Mouse (Mus musculus) heart, embryonic 13.5 days (tissue): ENCODE results near the gene Gpx4. TPM values are rescaled to one million over a fixed set of nuclear protein-coding genes. Genes with fewer than 3 reads are reported as not detected.
"Not testable (repeated sequence)": the region's sequence is repeated elsewhere in the genome, so short reads cannot be mapped to it uniquely, and the experiment has no call there.

ENCODE experiments used
- ATAC-seq: fragments of 200-750 bp; cut with Nextera tagmentation; 2 replicates; pipeline ENCODE4 v1.8.0; 2017; ENCODE audit warnings: moderate TSS enrichment; ENCODE audit not compliant: insufficient number of reproducible peaks, low FRiP score, low TSS enrichment; ENCODE audit errors: extremely low read depth
- H3K27ac ChIP-seq: fragments of 300-500 bp; sonication (generic); replicated peaks from 2 replicates; pipeline ENCODE4 v1.5.1; 2015; ENCODE audit warnings: moderate library complexity, mild to moderate bottlenecking, inconsistent platforms
- H3K27me3 ChIP-seq: fragments of 300-500 bp; sonication (generic); replicated peaks from 2 replicates; pipeline ENCODE4 v1.6.1; 2015; ENCODE audit warnings: mild to moderate bottlenecking, inconsistent platforms
- H3K36me3 ChIP-seq: fragments of 300-500 bp; sonication (generic); 2 replicates; pipeline ENCODE4 v1.6.1; 2015; ENCODE audit warnings: mild to moderate bottlenecking, inconsistent platforms
- H3K4me1 ChIP-seq: fragments of 300-500 bp; sonication (generic); 2 replicates; pipeline ENCODE4 v1.6.1; 2015; ENCODE audit warnings: inconsistent platforms
- H3K4me2 ChIP-seq: fragments of 300-500 bp; sonication (generic); 2 replicates; pipeline ENCODE4 v1.6.1; 2015; ENCODE audit warnings: inconsistent platforms, mild to moderate bottlenecking, moderate library complexity
- H3K4me3 ChIP-seq: fragments of 300-500 bp; sonication (generic); 2 replicates; pipeline ENCODE4 v1.5.1; 2015; ENCODE audit warnings: moderate library complexity, mild to moderate bottlenecking, inconsistent platforms
- H3K9ac ChIP-seq: fragments of 300-500 bp; sonication (generic); 2 replicates; pipeline ENCODE4 v1.6.1; 2015; ENCODE audit warnings: inconsistent platforms, mild to moderate bottlenecking, moderate library complexity
- H3K9me3 ChIP-seq: fragments of 300-500 bp; sonication (generic); 2 replicates; pipeline ENCODE4 v1.6.1; 2016; ENCODE audit warnings: inconsistent platforms
- whole genome bisulfite sequencing: fragments of 180-500 bp; shearing (Covaris S2); methylation state at CpG from one replicate; pipeline ENCODE4 v1.1.7; 2015; ENCODE audit warnings: mixed read lengths; 5-methylcytosine and 5-hydroxymethylcytosine counted together
- polyA plus RNA-seq: library from polyadenylated mRNA; unstranded; fragments of >200 nt; fragmentation: Nextera tagmentation; extraction: Ambion mirVana; gene quantifications from 2 replicates; pipeline ENCODE4 v1.2.1, GENCODE M21; 2015

The Gpx4 gene
- polyA plus RNA-seq, 1 experiment from 2014 or later, result 691 TPM

- Histone ChIP-seq H3K27me3 (no peaks in the 10 kb centered on the region), H3K9ac (peak overlapping the region; percentile 50; the same call in 1 of the 2 replicates), H3K27ac (peak overlapping the region; percentile 83), H3K4me1 (peaks cover 46% of the 10 kb centered on the region), H3K9me3 (no peaks in the 10 kb centered on the region), H3K36me3 (peaks cover 47% of the 10 kb centered on the region), H3K4me3 (no peak overlapping the region), H3K4me2 (no peak overlapping the region)
- 74% methylated on average over 8 of the region's 8 CpGs for WGBS
- no peak for ATAC-seq
Measured at GRCm38 (mm10) chr10:80035148-80035547, 11.8 kb upstream of the Gpx4 start.

GRCm38 (mm10) chr10:80035686-80036085, 11.3 kb upstream of the Gpx4 start:
- no peak overlapping the region for H3K4me2 ChIP-seq
- peaks cover 45% of the 10 kb centered on the region for H3K36me3 ChIP-seq
- H3K4me1 ChIP-seq, result peaks cover 46% of the 10 kb centered on the region
- peak overlapping the region; percentile 83 for H3K27ac ChIP-seq
- no peak overlapping the region for H3K4me3 ChIP-seq
- 0 out of 2 replicates have a peak overlapping the region, but pooled peaks have one; percentile 50 for H3K9ac ChIP-seq
- 76% methylated on average over 5 of the region's 5 CpGs for WGBS
- H3K9me3 ChIP-seq, result no peaks in the 10 kb centered on the region
- ATAC-seq, result no peak
- no peaks in the 10 kb centered on the region for H3K27me3 ChIP-seq

- Histone ChIP-seq H3K4me2 (no peak overlapping the region), H3K4me3 (no peak overlapping the region), H3K4me1 (peaks cover 46% of the 10 kb centered on the region), H3K27ac (no peak overlapping the region), H3K36me3 (peaks cover 40% of the 10 kb centered on the region), H3K27me3 (no peaks in the 10 kb centered on the region), H3K9me3 (no peaks in the 10 kb centered on the region), H3K9ac (no peak overlapping the region)
- 87% methylated on average over 13 of the region's 13 CpGs for WGBS
- ATAC-seq, result no peak
Measured at GRCm38 (mm10) chr10:80036832-80037231, 10.1 kb upstream of the Gpx4 start.

- peak within 1 kb of the TSS; percentile 93 for H3K9ac ChIP-seq
- peak within 1 kb of the TSS; percentile 65 for H3K27ac ChIP-seq
- peak within 1 kb of the TSS; percentile 95 for H3K4me2 ChIP-seq
- peak; percentile 90 for ATAC-seq
- H3K27me3 ChIP-seq, result no peaks in the 10 kb centered on the region
- no peaks in the 10 kb centered on the region for H3K9me3 ChIP-seq
- H3K4me3 ChIP-seq, result peak within 1 kb of the TSS; percentile 71
- H3K4me1 ChIP-seq, result peaks cover 21% of the 10 kb centered on the region
- under 1% methylated on average over 40 of the region's 40 CpGs for WGBS
- H3K36me3 ChIP-seq, result peaks cover 38% of the 10 kb centered on the region
Measured at GRCm38 (mm10) chr10:80039559-80039979, 7.4 kb upstream of the Gpx4 start, which contains the start of gene Polr2e. TSS of gene Polr2e (minus strand) at chr10:80039795.

GRCm38 (mm10) chr10:80041409-80042060, 5.4 kb upstream of the Gpx4 start:
- WGBS, result 83% methylated on average over 8 of the region's 8 CpGs
- H3K36me3 ChIP-seq, result peaks cover 19% of the 10 kb centered on the region

GRCm38 (mm10) chr10:80044087-80044486, 2.9 kb upstream of the Gpx4 start:
- H3K4me2 ChIP-seq, result no peak overlapping the region
- no peak overlapping the region for H3K4me3 ChIP-seq
- H3K36me3 ChIP-seq, result no peaks in the 10 kb centered on the region
- no peaks in the 10 kb centered on the region for H3K9me3 ChIP-seq
- 61% methylated on average over 4 of the region's 4 CpGs for WGBS
- peaks cover 20% of the 10 kb centered on the region for H3K4me1 ChIP-seq
- 0 out of 2 replicates have a peak overlapping the region, but pooled peaks have one; percentile 5 for H3K27ac ChIP-seq
- peak overlapping the region; percentile 14; the same call in 1 of the 2 replicates for H3K9ac ChIP-seq
- no peaks in the 10 kb centered on the region for H3K27me3 ChIP-seq
- ATAC-seq, result no peak

More at GRCm38 (mm10) chr10:80041409-80042060, 5.4 kb upstream of the Gpx4 start:
- ATAC-seq, H3K9me3 ChIP-seq, H3K27ac ChIP-seq, H3K9ac ChIP-seq, H3K4me3 ChIP-seq, H3K4me2 ChIP-seq, H3K27me3 ChIP-seq: not testable (repeated sequence)
- peaks cover 15% of the 10 kb centered on the region for H3K4me1 ChIP-seq

- H3K4me2 ChIP-seq, H3K9me3 ChIP-seq, ATAC-seq, H3K9ac ChIP-seq, H3K27ac ChIP-seq, H3K27me3 ChIP-seq, H3K4me3 ChIP-seq, H3K36me3 ChIP-seq: not testable (repeated sequence)
- peaks cover 28% of the 10 kb centered on the region for H3K4me1 ChIP-seq
- WGBS, result 58% methylated on average over 4 of the region's 4 CpGs
Measured at GRCm38 (mm10) chr10:80045364-80045763, 1.6 kb upstream of the Gpx4 start.

GRCm38 (mm10) chr10:80045766-80046165, 1.2 kb upstream of the Gpx4 start:
- ATAC-seq, result no peak
- no peak overlapping the region for H3K4me2 ChIP-seq
- H3K27me3 ChIP-seq, result no peaks in the 10 kb centered on the region
- H3K27ac ChIP-seq, result no peak overlapping the region
- H3K36me3 ChIP-seq, result no peaks in the 10 kb centered on the region
- H3K4me3 ChIP-seq, result no peak overlapping the region
- peaks cover 32% of the 10 kb centered on the region for H3K4me1 ChIP-seq
- no peak overlapping the region for H3K9ac ChIP-seq
- 78% methylated on average over 5 of the region's 5 CpGs for WGBS
- H3K9me3 ChIP-seq, result no peaks in the 10 kb centered on the region

- WGBS, result 26% methylated on average over 5 of the region's 5 CpGs
- no peak overlapping the region for H3K4me3 ChIP-seq
- H3K36me3 ChIP-seq, result no peaks in the 10 kb centered on the region
- H3K9me3 ChIP-seq, result no peaks in the 10 kb centered on the region
- no peak for ATAC-seq
- peak overlapping the region; percentile 52 for H3K9ac ChIP-seq
- peak overlapping the region; percentile 46 for H3K27ac ChIP-seq
- peaks cover 53% of the 10 kb centered on the region for H3K4me1 ChIP-seq
- H3K27me3 ChIP-seq, result no peaks in the 10 kb centered on the region
- H3K4me2 ChIP-seq, result no peak overlapping the region
Measured at GRCm38 (mm10) chr10:80048396-80048795, 1.4 kb downstream of the Gpx4 start.

- Histone ChIP-seq H3K36me3 (no peaks in the 10 kb centered on the region), H3K4me2 (no peak overlapping the region), H3K27ac (peak overlapping the region; percentile 46), H3K27me3 (no peaks in the 10 kb centered on the region), H3K9ac (no peak overlapping the region), H3K4me3 (no peak overlapping the region), H3K9me3 (no peaks in the 10 kb centered on the region), H3K4me1 (peaks cover 53% of the 10 kb centered on the region)
- ATAC-seq, result no peak
- 39% methylated on average over 3 of the region's 3 CpGs for WGBS
Measured at GRCm38 (mm10) chr10:80048834-80049233, 1.9 kb downstream of the Gpx4 start.

- H3K27ac ChIP-seq, result peak overlapping the region; percentile 78
Measured at GRCm38 (mm10) chr10:80050244-80050643, 3.3 kb downstream of the Gpx4 start.

More at GRCm38 (mm10) chr10:80050244-80050643, 3.3 kb downstream of the Gpx4 start:
- Histone ChIP-seq H3K36me3 (peaks cover 2% of the 10 kb centered on the region; the same call in 1 of the 2 replicates), H3K27me3 (no peaks in the 10 kb centered on the region), H3K4me1 (peaks cover 61% of the 10 kb centered on the region), H3K4me3 (no peak overlapping the region), H3K9me3 (no peaks in the 10 kb centered on the region), H3K4me2 (no peak overlapping the region), H3K9ac (peak overlapping the region; percentile 58; the same call in 1 of the 2 replicates)
- 42% methylated on average over 6 of the region's 6 CpGs for WGBS
- no peak for ATAC-seq
